Mouse (Mus musculus) cerebellum, adult 8-10 months (tissue): ENCODE data around the gene Vmn1r75.

Experiments
- DNase-seq: peaks from one replicate; pipeline ENCODE4 v3.0.0; 2022

Gene Vmn1r75

GRCm38 (mm10) chr7:11874330-11874729, at the start of gene Vmn1r75:
TSS of gene Vmn1r75 (plus strand) at chr7:11874630.
- DNase-seq: no peak

DNA sequence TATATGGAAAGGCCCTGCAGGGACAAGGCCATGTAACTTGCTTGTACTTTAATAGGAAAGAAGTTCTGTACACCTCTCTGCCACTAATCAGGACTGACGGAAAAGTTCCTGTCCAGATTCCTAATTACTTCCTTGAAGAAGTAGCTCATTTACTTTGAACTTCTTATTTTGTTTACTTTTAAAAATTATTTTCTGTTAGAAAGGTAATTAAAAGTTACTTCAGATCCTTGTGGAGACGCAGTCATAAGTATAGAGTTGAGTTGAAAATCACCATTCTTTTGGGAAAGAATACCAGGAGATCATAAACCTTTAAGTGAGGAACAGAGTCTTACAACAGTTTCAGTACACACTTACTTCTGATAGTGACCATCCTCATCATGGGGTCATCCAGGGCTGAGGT, 40.8 kb upstream of the Vmn1r75 start, which contains the start of gene Vmn1r74:
Gene Vmn1r74, plus strand, starts transcription at position 301 of the 400 bp plus-strand sequence.
- no peak for DNase-seq
